ENCODE assay signal across 12 mouse cellular contexts in genomic region chr14:79564784-79565183, GRCm38 (mm10). TPM values are rescaled to one million over a fixed set of nuclear protein-coding genes. Genes with fewer than 3 reads are reported as not detected.
DNase-seq lines count a peak whose midpoint lies in the region; ATAC-seq and TF ChIP-seq lines count a peak whose summit lies in the region.
"Had no signal": no experiment of that assay in that cellular context is flagged by ENCODE, and none has a peak within 500 bp of the region (broad histone marks: within the 10 kb centered on the region; RNA-seq: fewer than 3 reads in every experiment).

No protein-coding gene starts in this region.

- H3K9ac ChIP-seq in hindbrain, embryonic 11.5 days (ENCODE audit: low read depth, low read length) = no peak overlapping the region
- H3K9ac ChIP-seq: embryonic facial prominence, embryonic 15.5 days had no signal

- H3K9me3 ChIP-seq in hindbrain, embryonic 11.5 days (ENCODE audit: control insufficient read depth, low read length) = no peaks in the 10 kb centered on the region
- H3K9me3 ChIP-seq: embryonic facial prominence, embryonic 15.5 days had no signal

- no peaks in the 10 kb centered on the region for H3K36me3 ChIP-seq in hindbrain, embryonic 11.5 days (ENCODE audit: control insufficient read depth, insufficient read depth, low read length)

- no peak overlapping the region for H3K27ac ChIP-seq in bone marrow macrophage, adult 2 months (ENCODE audit: insufficient read depth, low read depth, low read length)
- H3K27ac ChIP-seq in hindbrain, embryonic 11.5 days (ENCODE audit: low read depth, low read length) = no peak overlapping the region
- H3K27ac ChIP-seq: embryonic facial prominence, embryonic 15.5 days had no signal

- peaks cover 2% of the 10 kb centered on the region; the same call in 1 of the 2 replicates for H3K4me1 ChIP-seq in lung, adult 2 months (ENCODE audit: control insufficient read depth, insufficient read depth, low read length)
- H3K4me1 ChIP-seq in bone marrow macrophage, adult 2 months (ENCODE audit: control insufficient read depth, insufficient read depth, low read length) = peaks cover 18% of the 10 kb centered on the region
- no peaks in the 10 kb centered on the region for H3K4me1 ChIP-seq in hindbrain, embryonic 11.5 days (replicated peaks; ENCODE audit: control insufficient read depth, insufficient read depth, low read length)

- 81% methylated on average over 6 of the region's 6 CpGs for WGBS in lung, adult 2 months
- 69% methylated on average over 6 of the region's 6 CpGs for WGBS in hindbrain, embryonic 11.5 days

- no peak overlapping the region for H3K4me3 ChIP-seq in lung, adult 2 months (replicated peaks; ENCODE audit: extremely low read depth, low read depth, low read length)
- H3K4me3 ChIP-seq in bone marrow macrophage, adult 2 months (ENCODE audit: insufficient read depth, low read length) = no peak overlapping the region
- no peak overlapping the region for H3K4me3 ChIP-seq in hindbrain, embryonic 11.5 days (ENCODE audit: low read depth, low read length)
- H3K4me3 ChIP-seq: embryonic facial prominence, embryonic 15.5 days had no signal

- no peak overlapping the region for H3K4me2 ChIP-seq in hindbrain, embryonic 11.5 days (replicated peaks; ENCODE audit: low read depth, low read length)
- H3K4me2 ChIP-seq: embryonic facial prominence, embryonic 15.5 days; heart, embryonic 11.5 days had no signal

- TF ChIP-seq POLR2A in lung, adult 2 months (IDR thresholded peaks at IDR 0.05; ENCODE audit: borderline replicate concordance, extremely low read depth, low read depth, low read length) = no peak
- no peak for TF ChIP-seq POLR2A in bone marrow macrophage, adult 2 months (IDR thresholded peaks at IDR 0.05; ENCODE audit: borderline replicate concordance, low read depth, low read length)

- peak; percentile 20 for DNase-seq in embryo, embryonic 10 days (ENCODE audit: low spot score)
- DNase-seq in embryo, embryonic 9.5 days (ENCODE audit: extremely low spot score) = no peak
- DNase-seq in lung, adult 2 months = no peak
- DNase-seq in lung, adult 18-20 months = no peak
- DNase-seq in yolk sac, embryonic 10.5 days (ENCODE audit: low spot score) = no peak
- no peak for DNase-seq in hindbrain, embryonic 11.5 days (ENCODE audit: low spot score)
- DNase-seq: B cell, adult 2 months; midbrain, embryonic 14.5 days had no signal

- no peaks in the 10 kb centered on the region for H3K27me3 ChIP-seq in hindbrain, embryonic 11.5 days (ENCODE audit: control insufficient read depth, insufficient read depth, low read length)
- H3K27me3 ChIP-seq: embryonic facial prominence, embryonic 15.5 days had no signal

- peak; percentile 64; the same call in 1 of the 2 replicates for ATAC-seq in megakaryocyte-erythroid progenitor cell, adult 5-6 weeks (replicated peaks; ENCODE audit: low FRiP score, low TSS enrichment, poor library complexity, severe bottlenecking)
- ATAC-seq in hindbrain, embryonic 11.5 days (ENCODE audit: low FRiP score) = no peak

- TF ChIP-seq CTCF in lung, adult 2 months (IDR thresholded peaks at IDR 0.05; ENCODE audit: insufficient read depth, low read length) = 0 out of 2 replicates have a peak, but pooled peaks have one; percentile 16
- peak; percentile 24 for TF ChIP-seq CTCF in bone marrow macrophage, adult 2 months (IDR thresholded peaks at IDR 0.05; ENCODE audit: low read depth, low read length)

RNA-seq across cellular contexts. Expression of gene Sugt1, which starts 22.7 kb away (rescaled TPM):
- polyA plus RNA-seq in lung, adult 2 months (2012; rRNA removed) = 4.2 and 7.7 TPM in 2 replicates
- 179 and 188 TPM in 2 replicates for polyA plus RNA-seq in bone marrow macrophage, adult 2 months (2012; ENCODE audit: insufficient read depth, insufficient read length, missing spikeins)
- total RNA-seq in megakaryocyte-erythroid progenitor cell, adult 5-6 weeks (2014; fragmentation: Nextera tagmentation) = 76.0 and 94.6 TPM in 2 replicates
- total RNA-seq in megakaryocyte-erythroid progenitor cell, adult 5-6 weeks (2017) = 121 and 127 TPM in 2 replicates
- polyA plus RNA-seq in hindbrain, embryonic 11.5 days (2014; fragmentation: Nextera tagmentation; extraction: Ambion mirVana) = 165 and 166 TPM in 2 replicates

Comparison
In these comparisons a context has a peak if more than half of its experiments do, and no peak if none do; other contexts are left out.
1. RNA of gene Sugt1, which starts 22.7 kb away (polyA plus RNA-seq): 179 to 188 TPM in bone marrow macrophage, adult 2 months and 165 to 166 TPM in hindbrain, embryonic 11.5 days; 4.2 to 7.7 TPM in lung, adult 2 months; every median in the first group is over 10 times any median in the second.